Mouse (Mus musculus) telencephalon, adult 2 months (tissue): Measurements from ENCODE around the gene Hexim2.

Source experiments
- DNase-seq: peaks from one replicate; pipeline ENCODE4 v3.0.0-alpha.2; 2011; ENCODE audit warnings: low read depth, low spot score

Gene Hexim2

DNA sequence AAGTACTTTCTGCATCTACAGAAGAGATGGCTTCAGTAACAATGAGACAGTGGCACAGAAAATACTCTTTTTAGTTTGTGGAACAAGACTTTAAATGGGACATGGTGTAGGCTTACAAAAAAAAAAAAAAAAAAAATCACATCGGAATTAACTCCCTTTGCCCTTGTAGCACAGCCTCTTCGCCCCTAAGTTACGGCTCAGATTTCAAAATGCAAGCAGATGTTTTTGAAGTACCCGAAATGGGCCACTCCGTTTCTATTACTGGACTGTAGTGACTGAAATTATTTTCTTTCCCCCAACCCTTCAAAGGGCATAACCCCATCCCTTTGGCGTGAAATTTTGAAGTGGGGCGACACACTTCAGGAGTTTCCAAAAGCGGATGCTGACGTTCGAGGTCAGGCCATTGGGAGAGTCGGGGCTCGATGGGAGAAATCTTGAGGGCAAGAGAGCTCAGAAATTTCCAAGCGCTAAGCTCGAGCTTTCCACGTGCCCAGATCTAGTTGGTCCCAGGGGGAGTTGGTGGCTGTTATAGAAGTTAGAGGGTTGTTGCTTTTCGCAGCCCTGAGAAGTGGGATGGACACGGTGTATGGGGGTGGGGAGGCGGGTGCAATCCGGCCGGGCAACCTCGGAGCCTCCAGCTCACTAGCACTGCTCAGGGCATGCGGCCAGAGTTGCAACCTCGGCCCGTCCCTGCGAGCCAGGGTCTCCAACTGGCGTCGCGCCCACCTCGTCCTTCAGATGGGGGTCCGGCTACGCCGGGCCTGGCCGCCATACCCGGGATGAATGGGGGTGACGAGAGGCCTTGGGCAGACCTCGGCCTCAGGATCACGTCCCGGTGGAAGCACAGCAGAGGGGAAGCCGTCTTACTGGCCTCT is at the start of gene Hexim2:
Hexim2 (plus strand) TSS at position 729 of the 875 bp plus-strand sequence.
- no peak for DNase-seq

DNA sequence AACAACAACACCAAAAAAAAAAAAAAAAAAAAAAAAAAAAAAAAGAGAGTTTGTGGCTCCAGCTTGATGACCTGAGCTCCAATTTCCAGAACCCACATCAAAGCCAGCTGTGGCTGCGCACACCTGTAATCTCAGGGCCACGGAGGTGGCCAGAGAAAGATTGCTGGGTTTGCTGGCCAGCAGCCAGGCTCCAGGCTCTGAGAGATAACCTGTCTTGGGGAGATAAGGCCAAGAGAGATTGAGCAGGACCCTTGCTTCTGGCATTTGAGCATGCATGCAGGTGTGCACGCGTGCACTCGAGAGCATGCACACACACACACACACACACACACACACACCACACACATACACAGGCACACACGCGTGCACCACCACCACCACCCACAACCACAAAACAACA is 38.9 kb upstream of the Hexim2 start:
- DNase-seq: no peak

DNA sequence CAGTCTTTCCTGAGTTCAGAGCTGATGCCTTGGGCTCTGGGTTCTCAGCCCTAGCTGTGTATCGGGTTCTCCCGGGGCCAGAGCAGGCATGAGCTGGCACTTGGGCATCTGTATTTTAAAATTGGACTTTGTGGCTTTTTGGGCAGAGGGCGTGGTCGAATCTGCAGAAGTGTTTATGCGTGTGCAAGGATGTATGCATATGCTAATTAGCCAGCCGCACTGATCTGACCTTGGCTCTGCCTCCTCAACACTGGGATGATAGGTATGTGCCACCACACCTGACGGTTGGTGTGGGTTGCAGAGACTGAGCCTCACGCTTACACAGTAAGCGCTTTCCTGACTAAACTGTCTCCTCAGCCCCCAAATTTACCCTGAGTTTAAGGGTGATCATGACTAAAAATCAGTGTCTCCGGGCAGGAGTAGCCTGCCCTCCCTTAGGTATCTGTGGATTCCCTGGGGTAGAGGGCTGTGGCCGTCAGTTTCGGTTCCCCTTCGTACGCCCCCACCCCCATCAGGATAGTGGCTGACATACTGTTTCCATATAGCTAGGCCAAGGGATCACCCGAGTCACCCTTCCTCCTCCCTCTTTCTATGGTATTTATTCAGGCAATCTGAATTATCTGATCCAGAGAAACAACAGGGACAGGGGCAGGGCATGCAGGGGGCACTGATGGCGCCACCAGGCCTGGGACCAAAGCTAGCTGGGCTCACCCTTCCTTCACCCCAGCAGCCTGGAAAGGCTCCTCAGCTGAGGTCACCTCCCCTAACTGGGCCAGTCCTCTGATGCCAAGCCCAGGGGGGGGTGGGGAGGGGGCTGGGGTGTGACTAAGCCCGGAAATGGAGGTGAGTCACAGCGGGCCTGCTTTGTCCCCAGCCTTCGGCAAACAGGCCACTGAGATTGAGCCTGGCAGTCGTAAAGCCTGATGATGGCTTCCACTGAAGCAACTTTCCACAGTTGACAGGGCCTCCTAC is 38.1 kb upstream of the Hexim2 start:
- no peak for DNase-seq

DNA sequence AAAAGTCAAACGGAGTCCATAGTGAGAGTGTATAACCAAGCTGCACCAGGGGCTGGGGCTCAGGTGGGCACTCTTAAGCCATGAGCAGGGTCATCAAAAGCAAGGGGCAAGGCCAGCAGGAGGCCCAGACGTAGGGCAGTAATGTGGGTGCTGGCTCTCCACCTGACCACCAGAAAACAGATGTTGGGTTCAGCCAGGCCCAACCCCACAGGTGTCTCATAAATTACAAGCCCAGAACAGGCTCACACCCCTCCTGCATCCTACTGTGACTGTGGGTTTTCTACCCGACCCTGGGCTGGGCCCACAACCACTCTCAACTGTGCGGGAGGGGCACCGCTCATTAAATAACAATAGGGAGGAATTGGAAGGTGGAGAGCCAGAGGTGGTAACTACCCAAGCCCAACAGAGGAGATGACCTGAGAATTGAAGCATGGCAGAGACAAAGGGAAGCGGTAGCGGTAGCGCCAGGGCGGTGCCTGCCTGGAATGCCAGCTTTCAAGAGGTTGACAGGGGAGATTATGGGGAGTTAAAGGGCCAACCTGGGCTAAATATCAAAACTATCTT is 37.0 kb upstream of the Hexim2 start:
- DNase-seq: no peak

DNA sequence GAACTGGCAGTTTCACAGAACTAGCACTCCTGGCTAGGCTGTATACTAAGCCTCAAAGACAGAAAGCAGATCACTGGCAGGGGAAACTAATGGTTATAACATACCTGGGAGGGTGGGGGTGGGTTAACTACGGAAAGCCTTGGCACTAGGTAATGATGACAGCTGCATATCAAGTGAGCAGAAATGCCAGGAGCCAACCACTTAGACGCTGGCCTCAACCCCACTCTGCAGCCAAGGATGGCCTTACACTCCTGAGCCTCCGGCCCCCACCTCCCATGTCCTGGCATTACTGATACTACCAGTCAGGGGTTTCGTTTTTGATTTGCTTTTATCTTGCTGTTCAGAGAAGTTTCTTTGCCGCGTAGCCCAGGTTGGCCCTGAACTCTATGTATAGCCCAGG is 36.4 kb upstream of the Hexim2 start:
- DNase-seq: no peak

DNA sequence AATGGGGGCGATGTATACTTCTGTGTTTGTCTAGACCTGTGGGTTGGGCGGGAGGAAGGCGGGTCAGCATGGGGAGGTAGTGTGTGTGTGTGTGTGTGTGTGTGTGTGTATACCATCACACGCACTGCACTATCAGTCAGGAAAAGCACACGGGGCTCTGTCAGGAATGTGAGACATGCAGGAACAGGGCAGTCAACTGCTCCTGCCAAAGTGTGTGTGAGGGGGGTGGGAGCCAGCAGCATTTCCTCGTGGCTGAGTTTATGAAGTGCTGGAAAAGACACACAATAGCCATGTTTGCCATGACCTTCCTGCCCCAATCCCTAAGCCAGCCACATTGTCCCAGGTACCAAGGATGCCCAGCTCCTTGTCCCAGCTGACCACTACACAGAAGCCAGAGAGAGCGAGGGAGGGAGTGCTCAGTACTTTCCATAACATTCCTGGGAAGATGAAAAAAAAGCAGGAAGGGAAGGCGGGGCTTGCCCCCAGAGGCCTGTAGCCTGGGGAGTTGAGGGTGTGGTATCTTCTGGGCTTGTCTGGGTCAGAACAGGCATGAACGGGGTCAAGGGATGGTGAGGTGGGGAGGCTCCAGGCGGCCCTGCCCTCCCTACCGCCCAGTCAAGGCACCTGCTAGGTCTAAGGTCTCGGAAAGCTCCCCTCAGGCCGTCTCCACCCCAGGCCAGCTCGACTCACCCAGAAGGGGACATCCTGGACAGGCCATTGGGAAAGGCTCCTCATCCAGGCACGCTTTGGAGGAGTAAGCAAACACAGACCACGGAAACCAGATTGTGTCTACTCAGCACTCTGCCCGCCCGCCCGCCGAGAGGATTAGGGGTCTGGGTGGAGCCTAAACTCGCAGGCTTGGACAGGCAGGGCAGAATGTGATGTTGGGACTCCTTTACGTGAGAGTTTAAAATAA is 35.0 kb upstream of the Hexim2 start:
- DNase-seq: no peak

GRCm38 (mm10) chr11:103098531-103099190 is 33.6 kb upstream of the Hexim2 start:
- DNase-seq: no peak

DNA sequence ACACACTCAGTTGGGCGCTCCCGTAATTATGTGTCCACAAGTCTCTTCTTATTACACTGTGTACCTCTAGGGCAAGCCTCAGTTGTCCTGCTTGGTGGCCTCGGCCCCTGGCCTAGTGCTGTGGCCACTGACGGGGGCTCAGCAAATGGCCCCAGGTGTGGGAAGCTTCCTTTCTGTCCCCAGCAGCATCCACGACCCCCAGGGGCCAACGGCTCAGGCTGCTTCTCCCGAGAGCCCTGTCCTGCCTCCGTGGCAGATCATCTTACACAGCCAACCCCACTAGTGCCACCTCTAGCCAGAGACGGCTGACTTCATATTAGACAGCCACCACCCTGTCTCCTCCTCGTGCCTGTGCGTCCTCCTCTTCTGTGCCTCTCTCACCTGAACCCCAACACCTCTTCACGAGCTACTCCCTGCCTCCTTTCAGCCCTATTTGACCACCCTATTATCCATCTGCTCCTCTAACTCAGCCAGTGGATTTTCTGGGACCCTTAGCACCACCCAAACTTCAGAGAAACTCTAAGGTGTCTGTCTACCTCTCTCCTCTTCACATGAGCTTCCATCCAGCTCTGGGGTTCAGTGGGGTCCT is 32.8 kb upstream of the Hexim2 start:
- DNase-seq: no peak

GRCm38 (mm10) chr11:103100361-103100760 is 31.9 kb upstream of the Hexim2 start:
- DNase-seq: no peak

DNA sequence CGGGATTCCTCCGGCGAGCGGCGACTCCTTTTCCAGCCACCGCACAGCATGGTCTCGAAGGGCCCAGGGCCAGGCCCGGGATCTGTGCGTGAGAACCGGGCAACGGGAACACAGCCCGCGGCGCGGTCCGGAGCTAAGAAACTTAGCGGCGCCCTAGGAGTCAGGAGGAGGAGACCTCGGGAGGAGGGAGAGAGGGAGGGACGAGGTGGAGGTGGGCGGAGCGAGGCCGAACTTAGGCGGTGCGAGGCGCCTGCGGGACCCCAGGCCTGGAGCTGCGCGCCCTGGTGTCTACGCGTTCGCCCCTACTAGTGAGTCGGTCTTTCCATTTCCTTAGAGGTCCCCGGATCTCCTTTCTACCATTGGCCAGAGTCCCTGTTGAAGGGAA is 30.8 kb upstream of the Hexim2 start, which contains the start of the genes Plcd3 and Acbd4:
Plcd3 (minus strand) TSS at position 178 of the 385 bp plus-strand sequence.
Acbd4 (plus strand) TSS at position 202 of the 385 bp plus-strand sequence.
- DNase-seq: no peak

DNA sequence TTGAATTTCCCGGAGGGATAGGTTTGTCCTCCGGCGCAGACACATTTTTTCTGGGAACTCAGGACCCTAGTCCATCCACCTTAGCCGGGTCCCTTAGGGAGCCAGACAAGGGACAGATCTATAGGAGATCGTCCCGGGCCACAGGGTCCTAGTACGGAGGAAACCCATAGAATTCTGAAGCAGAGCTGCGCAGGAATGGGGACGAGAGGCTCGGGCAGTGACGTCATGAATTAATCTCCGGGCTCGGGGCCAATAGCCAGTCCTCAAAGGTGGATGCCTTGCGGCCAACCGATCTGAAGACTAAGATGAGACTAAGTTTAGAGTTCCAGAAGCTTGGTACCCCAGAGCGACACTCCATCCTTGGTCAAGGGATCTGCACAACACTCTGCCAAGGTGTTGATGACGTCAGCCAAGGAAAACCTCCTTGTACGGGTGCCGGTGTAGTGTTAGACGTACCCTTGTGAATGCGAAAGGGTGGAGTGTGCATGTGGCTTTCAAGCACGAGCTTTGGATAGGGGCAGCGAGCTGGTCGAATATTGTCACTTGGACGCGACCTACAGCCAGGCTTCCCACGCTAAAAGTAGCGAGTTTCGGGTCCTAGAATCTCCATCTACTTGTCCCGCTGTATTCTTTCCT is 30.2 kb upstream of the Hexim2 start:
- DNase-seq: peak; percentile 70

GRCm38 (mm10) chr11:103102725-103103349 is 29.4 kb upstream of the Hexim2 start:
- peak; percentile 93 for DNase-seq

DNA sequence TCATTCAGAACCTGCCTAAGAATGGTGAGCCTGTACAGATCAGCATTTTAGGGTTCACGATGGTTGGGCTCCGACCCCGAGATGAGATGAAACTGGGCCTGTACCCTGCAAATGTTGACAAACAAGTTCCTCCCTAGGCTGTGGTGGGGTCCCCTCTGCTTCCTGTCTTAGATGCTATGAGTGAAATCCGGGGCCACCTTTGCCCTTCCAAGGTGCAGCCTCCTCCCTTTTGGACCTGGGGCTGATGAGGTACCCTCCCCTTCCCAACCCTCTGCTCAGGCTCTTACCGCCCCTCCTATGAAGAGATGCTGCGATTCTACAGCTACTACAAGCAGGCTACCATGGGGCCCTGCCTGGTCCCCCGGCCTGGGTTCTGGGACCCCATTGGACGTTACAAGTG is 28.6 kb upstream of the Hexim2 start:
- DNase-seq: no peak

GRCm38 (mm10) chr11:103104469-103104868 is 27.8 kb upstream of the Hexim2 start:
- DNase-seq: no peak

GRCm38 (mm10) chr11:103105180-103105725 is 27.0 kb upstream of the Hexim2 start:
- no peak for DNase-seq

GRCm38 (mm10) chr11:103105810-103106209 is 26.4 kb upstream of the Hexim2 start:
- DNase-seq: no peak

GRCm38 (mm10) chr11:103106386-103106785 is 25.8 kb upstream of the Hexim2 start:
- DNase-seq: no peak

DNA sequence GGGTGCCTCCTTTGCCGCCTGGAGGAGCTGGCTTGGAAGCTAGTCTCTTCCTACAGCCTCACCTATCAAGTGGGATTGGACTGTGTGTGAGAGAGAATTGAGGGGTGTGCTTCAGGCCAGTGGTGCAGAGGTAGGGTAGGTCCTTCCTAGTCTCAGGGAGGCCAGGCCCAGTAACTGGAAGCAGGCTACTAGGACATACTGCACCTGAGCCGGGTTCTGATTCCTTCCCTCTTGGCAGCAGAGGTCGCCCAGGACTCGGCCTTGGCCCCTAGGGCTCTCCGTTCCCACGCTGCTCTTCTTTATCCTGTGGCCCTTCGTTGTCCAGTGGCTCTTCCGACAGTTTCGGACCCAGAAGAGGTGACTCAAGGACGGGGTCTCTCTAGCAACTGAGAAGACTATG is 20.9 kb upstream of the Hexim2 start:
- DNase-seq: no peak
